Mouse (Mus musculus) embryonic facial prominence, embryonic 12.5 days (tissue): Measurements from ENCODE around the gene Blvra. TPM values are rescaled to one million over a fixed set of nuclear protein-coding genes. Genes with fewer than 3 reads are reported as not detected.
A peak's percentile ranks its signal among the peaks of the same experiment; 100 is the strongest.
"Not testable (repeated sequence)": the region's sequence is repeated elsewhere in the genome, so short reads cannot be mapped to it uniquely, and the experiment has no call there.

Source experiments
- ATAC-seq: fragments of 200-750 bp; cut with Nextera tagmentation; 2 replicates; pipeline ENCODE4 v1.8.0; 2017; ENCODE audit not compliant: insufficient number of reproducible peaks, insufficient read depth, low FRiP score, low TSS enrichment
- H3K27ac ChIP-seq: fragments of 300-500 bp; sonication (generic); 2 replicates; pipeline ENCODE4 v1.5.1; 2016; ENCODE audit warnings: mild to moderate bottlenecking
- H3K27me3 ChIP-seq: fragments of 300-500 bp; sonication (generic); 2 replicates; pipeline ENCODE4 v1.6.1; 2016; ENCODE audit warnings: mild to moderate bottlenecking, moderate library complexity
- H3K36me3 ChIP-seq: fragments of 300-500 bp; sonication (generic); 2 replicates; pipeline ENCODE4 v1.6.1; 2016; ENCODE audit warnings: mild to moderate bottlenecking
- H3K4me1 ChIP-seq: fragments of 300-500 bp; sonication (generic); 2 replicates; pipeline ENCODE4 v1.6.1; 2016
- H3K4me2 ChIP-seq: fragments of 300-500 bp; sonication (generic); replicated peaks from 2 replicates; pipeline ENCODE4 v1.6.1; 2016; ENCODE audit warnings: mild to moderate bottlenecking, moderate library complexity
- H3K4me3 ChIP-seq: fragments of 300-500 bp; sonication (generic); 2 replicates; pipeline ENCODE4 v1.5.1; 2016; ENCODE audit warnings: mild to moderate bottlenecking
- H3K9ac ChIP-seq: fragments of 300-500 bp; sonication (generic); 2 replicates; pipeline ENCODE4 v1.6.1; 2016; ENCODE audit warnings: mild to moderate bottlenecking, moderate library complexity
- H3K9me3 ChIP-seq: fragments of 300-500 bp; sonication (generic); 2 replicates; pipeline ENCODE4 v1.6.1; 2016; ENCODE audit warnings: mild to moderate bottlenecking, moderate library complexity
- WGBS: fragments of 180-500 bp; shearing (Covaris S2); methylation state at CpG from one replicate; pipeline ENCODE4 v1.1.7; 2016; 5-methylcytosine and 5-hydroxymethylcytosine counted together
- polyA plus RNA-seq: library from polyadenylated mRNA; unstranded; fragments of >200 nt; fragmentation: Nextera tagmentation; extraction: Ambion mirVana; gene quantifications from 2 replicates; pipeline ENCODE4 v1.2.1, GENCODE M21; 2016

Blvra gene
- polyA plus RNA-seq, 1 experiment from 2014 or later = 42.0 TPM

GRCm38 (mm10) chr2:127080591-127081218, 10.2 kb downstream of the Blvra start:
- Histone ChIP-seq H3K9ac (no peak overlapping the region), H3K27me3 (no peaks in the 10 kb centered on the region), H3K4me2 (no peak overlapping the region), H3K27ac (no peak overlapping the region), H3K9me3 (no peaks in the 10 kb centered on the region), H3K4me3 (no peak overlapping the region), H3K36me3 (no peaks in the 10 kb centered on the region), H3K4me1 (no peaks in the 10 kb centered on the region)
- WGBS = 89% methylated on average over 11 of the region's 11 CpGs
- no peak for ATAC-seq

DNA sequence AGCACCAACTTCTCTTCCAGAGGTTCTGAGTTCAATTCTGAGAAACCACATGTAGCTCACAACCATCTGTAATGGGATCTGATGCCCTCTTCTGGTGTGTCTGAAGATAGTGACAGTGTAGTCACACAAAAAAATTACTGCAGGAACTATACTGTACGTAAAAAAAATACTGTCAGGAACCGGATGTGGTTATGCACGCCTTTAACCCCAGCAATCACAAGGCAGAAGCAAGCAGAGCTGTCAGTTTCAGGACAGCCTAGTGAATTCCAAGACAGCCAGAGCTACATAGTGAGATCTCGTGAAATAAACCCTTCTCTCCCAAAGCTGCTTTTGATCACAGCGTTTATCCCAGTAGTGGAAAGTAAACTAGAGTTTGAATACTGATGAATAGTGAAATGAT, 15.8 kb downstream of the Blvra start:
- 91% methylated on average over 5 of the region's 5 CpGs for WGBS
- Histone ChIP-seq H3K9ac (no peak overlapping the region), H3K27me3 (no peaks in the 10 kb centered on the region), H3K4me3 (no peak overlapping the region), H3K4me1 (no peaks in the 10 kb centered on the region), H3K9me3 (no peaks in the 10 kb centered on the region), H3K27ac (no peak overlapping the region), H3K36me3 (0 out of 2 replicates have a peak, but pooled peaks cover 3% of the 10 kb centered on the region), H3K4me2 (no peak overlapping the region)
- no peak for ATAC-seq

- H3K36me3 ChIP-seq, H3K27ac ChIP-seq, H3K4me3 ChIP-seq, H3K9me3 ChIP-seq, H3K4me1 ChIP-seq, H3K4me2 ChIP-seq, ATAC-seq, H3K27me3 ChIP-seq, H3K9ac ChIP-seq: not testable (repeated sequence)
Measured at GRCm38 (mm10) chr2:127090151-127090550, 19.7 kb downstream of the Blvra start.

DNA sequence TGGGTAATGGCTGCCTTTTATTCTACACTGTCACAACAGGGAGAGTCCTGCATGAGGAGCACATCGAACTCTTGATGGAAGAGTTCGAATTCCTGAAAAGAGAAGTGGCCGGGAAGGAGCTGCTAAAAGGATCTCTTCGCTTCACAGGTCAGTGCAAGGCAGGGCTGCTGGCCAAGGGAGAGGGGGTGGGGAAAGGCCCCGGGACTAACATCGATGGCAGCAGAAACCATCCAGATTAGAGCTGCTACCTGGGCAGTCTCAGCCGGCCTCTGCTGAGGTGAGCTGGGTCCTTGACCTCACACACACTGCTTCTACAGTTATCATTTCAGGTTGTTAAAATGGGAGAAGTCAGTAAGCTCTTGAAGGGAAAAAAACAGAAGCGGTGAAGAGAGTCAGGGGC, 21.5 kb downstream of the Blvra start:
- 71% methylated on average over 8 of the region's 8 CpGs for WGBS
- H3K4me3 ChIP-seq = no peak overlapping the region
- no peaks in the 10 kb centered on the region for H3K9me3 ChIP-seq
- H3K27ac ChIP-seq = no peak overlapping the region
- no peak overlapping the region for H3K9ac ChIP-seq
- H3K4me2 ChIP-seq = no peak overlapping the region
- no peak for ATAC-seq
- H3K36me3 ChIP-seq = 0 out of 2 replicates have a peak, but pooled peaks cover 3% of the 10 kb centered on the region
- no peaks in the 10 kb centered on the region for H3K27me3 ChIP-seq
- no peaks in the 10 kb centered on the region for H3K4me1 ChIP-seq

DNA sequence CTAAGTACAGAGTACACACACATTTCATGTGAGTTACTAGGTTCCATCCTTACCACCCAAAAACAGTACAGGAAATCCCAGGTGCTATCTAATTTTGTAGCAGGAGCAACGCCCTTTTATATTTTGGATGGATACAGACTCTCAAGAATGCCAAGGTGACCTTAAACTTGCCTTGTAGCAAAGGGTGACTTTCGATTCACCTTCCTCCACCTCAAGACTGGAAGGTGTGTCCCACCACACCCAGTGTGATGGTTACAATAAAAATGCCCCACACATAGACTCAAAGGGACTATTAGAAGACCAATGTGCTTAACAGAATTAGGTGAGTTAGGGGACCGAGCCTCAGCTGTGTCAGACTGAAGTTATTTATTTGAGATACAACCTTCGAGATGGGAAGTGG, 38.5 kb downstream of the Blvra start:
- Histone ChIP-seq H3K4me3 (no peak overlapping the region), H3K9me3 (no peaks in the 10 kb centered on the region), H3K9ac (no peak overlapping the region), H3K4me1 (no peaks in the 10 kb centered on the region), H3K36me3 (peaks cover 79% of the 10 kb centered on the region), H3K27me3 (no peaks in the 10 kb centered on the region), H3K27ac (no peak overlapping the region), H3K4me2 (no peak overlapping the region)
- no peak for ATAC-seq
- 87% methylated on average over 4 of the region's 4 CpGs for WGBS

- Histone ChIP-seq H3K27me3 (no peaks in the 10 kb centered on the region), H3K36me3 (peaks cover 87% of the 10 kb centered on the region), H3K9ac (no peak overlapping the region), H3K27ac (no peak overlapping the region), H3K4me2 (no peak overlapping the region), H3K4me3 (no peak overlapping the region), H3K9me3 (no peaks in the 10 kb centered on the region), H3K4me1 (no peaks in the 10 kb centered on the region)
- 87% methylated on average over 8 of the region's 8 CpGs for WGBS
- no peak for ATAC-seq
Measured at GRCm38 (mm10) chr2:127121591-127122235, 51.2 kb downstream of the Blvra start.

DNA sequence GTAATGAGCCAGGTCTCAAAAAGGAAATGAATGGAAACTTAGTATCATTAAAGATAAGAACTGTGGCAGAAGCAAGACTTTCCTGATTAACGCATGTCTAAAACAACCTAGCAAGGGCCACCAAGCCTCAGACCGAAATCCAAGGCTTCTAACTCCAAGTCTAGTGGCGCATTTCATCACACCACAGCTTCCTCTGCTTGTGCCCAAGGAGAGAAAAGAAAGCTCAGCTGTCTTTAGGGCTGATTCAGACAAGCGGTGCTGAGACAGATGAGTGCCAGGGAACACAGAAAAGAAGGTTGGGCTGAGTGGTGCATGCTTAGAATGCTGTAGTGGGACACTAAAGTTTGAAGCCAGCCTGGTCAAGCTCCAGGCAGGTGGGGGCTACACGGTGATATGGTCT, 58.5 kb downstream of the Blvra start:
- Histone ChIP-seq H3K4me1 (peaks cover 21% of the 10 kb centered on the region), H3K27ac (no peak overlapping the region), H3K4me2 (no peak overlapping the region), H3K9me3 (no peaks in the 10 kb centered on the region), H3K4me3 (no peak overlapping the region), H3K36me3 (peaks cover 35% of the 10 kb centered on the region), H3K27me3 (no peaks in the 10 kb centered on the region), H3K9ac (no peak overlapping the region)
- WGBS = 89% methylated on average over 5 of the region's 5 CpGs
- no peak for ATAC-seq

- Histone ChIP-seq H3K4me1 (peaks cover 21% of the 10 kb centered on the region), H3K9ac (no peak overlapping the region), H3K4me2 (no peak overlapping the region; the same call in 1 of the 2 replicates), H3K27ac (no peak overlapping the region), H3K36me3 (peaks cover 13% of the 10 kb centered on the region; the same call in 1 of the 2 replicates), H3K4me3 (no peak overlapping the region), H3K9me3 (no peaks in the 10 kb centered on the region), H3K27me3 (no peaks in the 10 kb centered on the region)
- 79% methylated on average over 8 of the region's 8 CpGs for WGBS
- no peak for ATAC-seq
Measured at GRCm38 (mm10) chr2:127131353-127131752, 60.9 kb downstream of the Blvra start.

DNA sequence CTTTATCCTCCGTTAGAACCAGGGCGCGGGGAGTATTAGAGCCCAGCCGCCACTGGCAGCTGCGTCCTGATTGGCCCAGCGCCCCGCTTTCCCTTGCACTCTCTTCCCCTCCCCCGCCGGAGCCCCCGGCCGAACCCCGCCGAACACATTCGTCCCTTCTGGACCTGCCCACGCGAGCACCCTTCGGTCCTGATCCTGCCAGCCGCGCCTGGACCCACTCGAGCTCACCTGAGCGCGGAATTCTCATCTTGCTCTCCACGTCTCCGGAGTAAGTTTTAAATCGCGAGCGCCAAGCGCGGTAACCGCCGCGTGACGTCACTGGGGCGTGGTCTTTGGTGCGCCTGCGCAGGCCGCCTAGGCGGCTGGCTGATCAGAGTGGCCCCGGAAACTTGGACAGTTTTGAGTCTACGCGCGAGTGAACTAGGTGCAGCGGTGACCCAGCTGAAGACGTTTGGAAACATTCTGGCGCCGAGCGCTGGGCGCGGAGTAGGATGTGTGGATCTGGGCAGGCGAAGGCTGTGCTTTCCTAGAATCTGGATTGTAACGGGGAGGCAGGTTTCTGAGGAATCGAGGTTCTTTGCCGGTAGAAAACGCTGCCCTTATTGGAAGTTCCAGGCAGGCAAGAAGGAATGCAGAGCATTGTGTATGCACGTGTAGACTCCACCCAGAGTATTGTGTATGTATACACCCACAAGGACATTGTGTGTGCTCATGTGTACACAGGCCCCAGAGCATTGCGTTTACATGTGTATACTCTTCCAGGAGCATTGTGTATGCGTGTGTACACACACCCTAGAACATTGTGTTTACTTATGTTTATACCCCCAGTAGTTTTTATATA, 63.4 kb downstream of the Blvra start, which contains the start of gene Ncaph:
TSS of gene Ncaph (minus strand) at position 334 of the 841 bp plus-strand sequence.
- Histone ChIP-seq H3K36me3 (no peaks in the 10 kb centered on the region), H3K27me3 (no peaks in the 10 kb centered on the region), H3K4me3 (peak within 1 kb of the TSS; percentile 69), H3K4me2 (peak within 1 kb of the TSS; percentile 68), H3K4me1 (peaks cover 32% of the 10 kb centered on the region), H3K9me3 (no peaks in the 10 kb centered on the region), H3K27ac (peak within 1 kb of the TSS; percentile 90), H3K9ac (peak within 1 kb of the TSS; percentile 74)
- 2% methylated on average over 57 of the region's 57 CpGs for WGBS
- peak; percentile 85 for ATAC-seq

DNA sequence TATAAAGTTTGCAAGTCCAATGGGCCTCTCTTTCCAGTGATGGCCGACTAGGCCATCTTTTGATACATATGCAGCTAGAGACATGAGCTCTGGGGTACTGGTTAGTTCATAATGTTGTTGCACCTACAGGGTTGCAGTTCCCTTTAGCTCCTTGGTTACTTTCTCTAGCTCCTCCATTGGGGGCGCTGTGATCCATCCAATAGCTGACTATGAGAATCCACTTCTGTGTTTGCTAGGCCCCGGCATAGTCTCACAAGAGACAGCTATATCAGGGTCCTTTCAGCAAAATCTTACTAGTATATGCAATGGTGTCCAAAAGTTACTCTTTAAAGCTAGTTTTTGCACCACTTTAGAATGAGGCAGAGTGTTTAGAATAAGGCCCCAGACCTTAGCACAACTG, 64.8 kb downstream of the Blvra start:
- not testable (repeated sequence) for H3K9me3 ChIP-seq, H3K36me3 ChIP-seq, H3K9ac ChIP-seq, H3K27me3 ChIP-seq, H3K4me2 ChIP-seq, ATAC-seq, H3K4me3 ChIP-seq, H3K27ac ChIP-seq
- peaks cover 32% of the 10 kb centered on the region for H3K4me1 ChIP-seq
- WGBS = 52% methylated on average over 3 of the region's 3 CpGs

DNA sequence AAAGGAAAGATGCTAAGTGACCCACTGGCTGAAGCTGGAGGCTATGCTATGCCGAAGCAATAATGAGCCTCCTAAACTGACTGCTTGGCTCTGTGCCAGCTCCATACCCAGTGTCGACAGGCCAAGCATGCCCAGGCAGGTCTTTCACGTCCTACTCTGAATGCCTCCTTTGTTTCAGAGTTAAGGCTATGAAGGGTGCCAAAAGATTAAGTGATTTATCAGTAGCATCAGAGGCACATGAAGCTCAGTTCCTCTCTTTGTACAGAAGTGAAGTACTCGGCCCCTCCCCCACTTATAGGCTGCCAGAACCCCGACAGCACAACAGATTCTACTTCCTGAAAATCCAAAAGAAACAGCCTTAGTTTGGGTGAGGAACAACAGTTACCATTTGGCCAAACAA, 66.5 kb downstream of the Blvra start:
- Histone ChIP-seq H3K9ac (no peak overlapping the region), H3K4me2 (0 out of 2 replicates have a peak overlapping the region, but pooled peaks have one; percentile 2), H3K27me3 (no peaks in the 10 kb centered on the region), H3K36me3 (peaks cover 24% of the 10 kb centered on the region), H3K9me3 (no peaks in the 10 kb centered on the region), H3K4me3 (no peak overlapping the region), H3K27ac (peak overlapping the region; percentile 65; the same call in 1 of the 2 replicates), H3K4me1 (peaks cover 24% of the 10 kb centered on the region)
- 14% methylated on average over 5 of the region's 5 CpGs for WGBS
- ATAC-seq = peak; percentile 18; the same call in 1 of the 2 replicates
